Mouse (Mus musculus) liver, adult 10 weeks (tissue): Measurements from ENCODE around the gene Tbc1d9b. TPM values are rescaled to one million over a fixed set of nuclear protein-coding genes. Genes with fewer than 3 reads are reported as not detected.

Source experiments
- polyA plus RNA-seq: library from polyadenylated mRNA; stranded (reverse); fragments of 350-450 nt; fragmentation: Illumina TruSeq; extraction: RNeasy Lipid Tissue Mini Kit (QIAGEN cat#74804); gene quantifications from one replicate; pipeline ENCODE4 v1.2.3, GENCODE M21; 2014; ENCODE audit warnings: low read depth, low replicate concordance

The Tbc1d9b gene
- polyA plus RNA-seq: 5.1 TPM

GRCm38 (mm10) chr11:50130811-50131766 lies at the start of gene Tbc1d9b:
Gene Tbc1d9b, plus strand, starts transcription at chr11:50131396.

GRCm38 (mm10) chr11:50174111-50174729 lies 43.0 kb downstream of the Tbc1d9b start, which contains the start of gene Mrnip:
Gene Mrnip, plus strand, starts transcription at chr11:50174444.

GRCm38 (mm10) chr11:50210505-50211151 lies 79.4 kb downstream of the Tbc1d9b start, which contains the start of the genes Sqstm1 and Mgat4b:
Gene Sqstm1, minus strand, starts transcription at chr11:50210827.
Gene Mgat4b, plus strand, starts transcription at chr11:50210890.

Other genes with a start within 250 kb of the Tbc1d9b start
- gene Rasgef1c, start 229.6 kb upstream of the Tbc1d9b start, polyA plus RNA-seq: not detected
- gene Rnf130, start 106.0 kb upstream of the Tbc1d9b start, polyA plus RNA-seq: 172 TPM
- gene Mrnip, start 43.0 kb downstream of the Tbc1d9b start, polyA plus RNA-seq: 0.72 TPM
- 315 TPM for gene Sqstm1, start 79.4 kb downstream of the Tbc1d9b start, polyA plus RNA-seq
- gene Mgat4b, start 79.5 kb downstream of the Tbc1d9b start, polyA plus RNA-seq: 2.6 TPM
- not detected for gene Ltc4s, start 107.2 kb downstream of the Tbc1d9b start, polyA plus RNA-seq
- gene Maml1, start 160.9 kb downstream of the Tbc1d9b start, polyA plus RNA-seq: 5.1 TPM
- gene Canx, start 194.3 kb downstream of the Tbc1d9b start, polyA plus RNA-seq: 473 TPM
- gene Cby3, start 223.1 kb downstream of the Tbc1d9b start, polyA plus RNA-seq: not detected
- gene Hnrnph1, start 245.6 kb downstream of the Tbc1d9b start, polyA plus RNA-seq: 263 TPM